Mouse (Mus musculus) C2C12 (cell line): ENCODE results near the gene Uhrf2.

ENCODE experiments used
- CTCF ChIP-seq: IDR thresholded peaks from one replicate; pipeline ENCODE4 v1.5.1; 2011; ENCODE audit not compliant: control insufficient read depth, insufficient read depth, insufficient read length
- MAX ChIP-seq: IDR thresholded peaks from one replicate; pipeline ENCODE4 v1.6.1; 2011; ENCODE audit warnings: mild to moderate bottlenecking, control low read depth
- MYOG ChIP-seq: IDR thresholded peaks from one replicate; pipeline ENCODE4 v1.6.1; 2011; ENCODE audit not compliant: control insufficient read depth, insufficient read length; ENCODE audit errors: extremely low read depth

- TF ChIP-seq CTCF (no peak), MAX (no peak), MYOG (no peak)
These were observed 61.5 kb downstream of the Uhrf2 start for GRCm38 (mm10) chr19:30091644-30092295.
